ENCODE assay signal across 8 mouse cellular contexts in the genomic region with DNA sequence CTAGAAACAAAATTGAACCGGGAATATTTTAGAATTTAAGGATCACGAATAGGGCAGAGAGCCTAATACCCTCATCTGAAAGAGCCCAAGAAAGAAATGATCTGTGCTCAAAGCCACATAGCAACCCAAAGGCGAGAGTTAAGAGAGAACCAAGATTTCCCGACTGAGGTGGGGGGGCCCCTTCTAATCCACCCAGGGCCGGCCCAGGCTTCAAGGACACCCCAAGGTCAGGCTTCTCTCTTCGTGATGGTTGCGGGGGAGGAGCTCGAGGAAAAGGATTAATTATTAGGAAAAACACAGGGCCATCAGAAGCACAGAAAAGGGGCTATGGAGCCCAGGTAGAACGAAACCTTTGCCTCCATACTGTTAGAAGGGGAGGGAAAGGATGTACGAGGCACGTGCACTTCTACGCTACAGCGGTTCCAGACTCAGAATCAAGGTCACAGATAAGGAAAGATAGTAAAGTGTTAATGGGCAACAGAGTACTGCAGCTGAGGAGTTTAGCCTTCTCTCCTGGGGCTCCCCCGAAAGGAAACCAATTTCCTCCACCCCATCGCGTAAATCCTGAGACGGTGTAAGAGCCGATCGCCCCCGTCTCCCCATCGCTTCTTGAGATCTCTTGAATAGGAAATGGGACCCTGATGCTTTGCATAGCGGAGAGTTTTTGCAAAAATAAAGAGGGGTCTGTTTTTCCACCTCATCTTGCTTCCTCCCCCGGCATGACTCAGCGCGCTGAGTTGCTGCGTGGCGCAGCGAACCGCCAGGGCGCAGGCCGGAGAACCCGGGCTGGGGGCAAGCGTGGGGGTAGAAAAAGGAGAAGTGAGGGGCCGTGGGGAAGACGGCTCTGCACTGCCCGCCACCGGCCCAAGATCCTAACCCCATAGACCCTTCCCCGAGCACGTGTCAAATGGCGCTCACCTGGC. TPM values are rescaled to one million over a fixed set of nuclear protein-coding genes. Genes with fewer than 3 reads are reported as not detected.
DNase-seq lines count a peak whose midpoint lies in the region; ATAC-seq and TF ChIP-seq lines count a peak whose summit lies in the region.

No protein-coding gene starts in this region.

- H3K4me1 ChIP-seq in ES-Bruce4 (ENCODE audit: control insufficient read depth, insufficient read depth, low read length), result no peaks in the 10 kb centered on the region
- H3K4me1 ChIP-seq in embryonic facial prominence, embryonic 12.5 days, result peaks cover 30% of the 10 kb centered on the region
- H3K4me1 ChIP-seq in hindbrain, embryonic 11.5 days (replicated peaks; ENCODE audit: control insufficient read depth, insufficient read depth, low read length), result peaks cover 2% of the 10 kb centered on the region
- H3K4me1 ChIP-seq in limb, embryonic 14.5 days (ENCODE audit: control insufficient read depth, insufficient read depth, low read length), result peaks cover 23% of the 10 kb centered on the region
- peaks cover 43% of the 10 kb centered on the region for H3K4me1 ChIP-seq in neural tube, embryonic 15.5 days

- no peak for TF ChIP-seq POLR2A in ES-Bruce4 (IDR thresholded peaks at IDR 0.05; ENCODE audit: insufficient read depth, low read length)
- no peak for TF ChIP-seq POLR2A in limb, embryonic 14.5 days (IDR thresholded peaks at IDR 0.05; ENCODE audit: borderline replicate concordance, extremely low read depth, insufficient read depth, insufficient read length)

- peaks cover 28% of the 10 kb centered on the region for H3K36me3 ChIP-seq in ES-Bruce4 (ENCODE audit: control insufficient read depth, insufficient read depth, low read length, poor library complexity, severe bottlenecking)
- H3K36me3 ChIP-seq in embryonic facial prominence, embryonic 12.5 days, result peaks cover 30% of the 10 kb centered on the region
- 0 out of 2 replicates have a peak, but pooled peaks cover 3% of the 10 kb centered on the region for H3K36me3 ChIP-seq in hindbrain, embryonic 11.5 days (ENCODE audit: control insufficient read depth, insufficient read depth, low read length)
- H3K36me3 ChIP-seq in limb, embryonic 14.5 days (ENCODE audit: control insufficient read depth, insufficient read depth, low read length), result peaks cover 50% of the 10 kb centered on the region
- H3K36me3 ChIP-seq in neural tube, embryonic 15.5 days, result peaks cover 36% of the 10 kb centered on the region

- peak overlapping the region; percentile 23 for H3K27ac ChIP-seq in ES-Bruce4 (ENCODE audit: insufficient read depth, low read length)
- H3K27ac ChIP-seq in embryonic facial prominence, embryonic 12.5 days, result peak overlapping the region; percentile 95
- peak overlapping the region; percentile 88 for H3K27ac ChIP-seq in hindbrain, embryonic 11.5 days (ENCODE audit: low read depth, low read length)
- peak overlapping the region; percentile 87 for H3K27ac ChIP-seq in limb, embryonic 14.5 days (replicated peaks; ENCODE audit: low read depth, low read length)
- H3K27ac ChIP-seq in neural tube, embryonic 15.5 days (replicated peaks), result peak overlapping the region; percentile 95

- no peak for TF ChIP-seq EP300 in ES-Bruce4 (IDR thresholded peaks at IDR 0.05; ENCODE audit: insufficient read depth, low read depth, low read length)

- peak overlapping the region; percentile 89 for H3K4me3 ChIP-seq in ES-Bruce4 (ENCODE audit: low read depth, low read length)
- peak overlapping the region; percentile 85 for H3K4me3 ChIP-seq in embryonic facial prominence, embryonic 12.5 days
- peak overlapping the region; percentile 75 for H3K4me3 ChIP-seq in hindbrain, embryonic 11.5 days (ENCODE audit: low read depth, low read length)
- peak overlapping the region; percentile 90 for H3K4me3 ChIP-seq in limb, embryonic 14.5 days (replicated peaks; ENCODE audit: low read length)
- H3K4me3 ChIP-seq in neural tube, embryonic 15.5 days (replicated peaks), result peak overlapping the region; percentile 85

- H3K9me3 ChIP-seq in ES-Bruce4 (replicated peaks; ENCODE audit: control insufficient read depth, insufficient read depth, low read length, poor library complexity, severe bottlenecking), result no peaks in the 10 kb centered on the region
- no peaks in the 10 kb centered on the region for H3K9me3 ChIP-seq in embryonic facial prominence, embryonic 12.5 days
- no peaks in the 10 kb centered on the region for H3K9me3 ChIP-seq in hindbrain, embryonic 11.5 days (ENCODE audit: control insufficient read depth, low read length)
- no peaks in the 10 kb centered on the region for H3K9me3 ChIP-seq in limb, embryonic 14.5 days (ENCODE audit: control insufficient read depth, low read length)
- H3K9me3 ChIP-seq in neural tube, embryonic 15.5 days (replicated peaks), result no peaks in the 10 kb centered on the region

- H3K27me3 ChIP-seq in ES-Bruce4 (ENCODE audit: control insufficient read depth, insufficient read depth, low read length, poor library complexity, severe bottlenecking), result no peaks in the 10 kb centered on the region
- no peaks in the 10 kb centered on the region for H3K27me3 ChIP-seq in embryonic facial prominence, embryonic 12.5 days
- no peaks in the 10 kb centered on the region for H3K27me3 ChIP-seq in hindbrain, embryonic 11.5 days (ENCODE audit: control insufficient read depth, insufficient read depth, low read length)
- H3K27me3 ChIP-seq in limb, embryonic 14.5 days (ENCODE audit: control insufficient read depth, insufficient read depth, low read length), result no peaks in the 10 kb centered on the region
- H3K27me3 ChIP-seq in neural tube, embryonic 15.5 days (replicated peaks), result no peaks in the 10 kb centered on the region

- WGBS in embryonic facial prominence, embryonic 12.5 days, result under 1% methylated on average over 40 of the region's 40 CpGs
- WGBS in hindbrain, embryonic 11.5 days, result 1% methylated on average over 40 of the region's 40 CpGs
- WGBS in limb, embryonic 14.5 days, result under 1% methylated on average over 40 of the region's 40 CpGs
- under 1% methylated on average over 40 of the region's 40 CpGs for WGBS in neural tube, embryonic 15.5 days

- ATAC-seq in frontal cortex, adult (ENCODE audit: low TSS enrichment), result peak; percentile 0; the same call in 1 of the 2 replicates
- ATAC-seq in embryonic facial prominence, embryonic 12.5 days (ENCODE audit: insufficient number of reproducible peaks, insufficient read depth, low FRiP score, low TSS enrichment), result no peak
- ATAC-seq in hindbrain, embryonic 11.5 days (ENCODE audit: low FRiP score), result no peak
- ATAC-seq in limb, embryonic 14.5 days (ENCODE audit: low FRiP score, low read depth), result no peak; the same call in 1 of the 2 replicates
- ATAC-seq in neural tube, embryonic 15.5 days (ENCODE audit: low FRiP score), result no peak; the same call in 1 of the 2 replicates

- H3K4me2 ChIP-seq in embryonic facial prominence, embryonic 12.5 days (replicated peaks), result peak overlapping the region; percentile 84
- peak overlapping the region; percentile 89 for H3K4me2 ChIP-seq in hindbrain, embryonic 11.5 days (replicated peaks; ENCODE audit: low read depth, low read length)
- H3K4me2 ChIP-seq in limb, embryonic 14.5 days (replicated peaks; ENCODE audit: low read depth, low read length, severe bottlenecking), result peak overlapping the region; percentile 85
- H3K4me2 ChIP-seq in neural tube, embryonic 15.5 days, result peak overlapping the region; percentile 89

- peak overlapping the region; percentile 85 for H3K9ac ChIP-seq in ES-Bruce4 (ENCODE audit: low read depth, poor library complexity, severe bottlenecking)
- peak overlapping the region; percentile 88 for H3K9ac ChIP-seq in embryonic facial prominence, embryonic 12.5 days
- peak overlapping the region; percentile 88 for H3K9ac ChIP-seq in hindbrain, embryonic 11.5 days (ENCODE audit: low read depth, low read length)
- peak overlapping the region; percentile 74 for H3K9ac ChIP-seq in limb, embryonic 14.5 days (ENCODE audit: low read depth, low read length, severe bottlenecking)
- H3K9ac ChIP-seq in neural tube, embryonic 15.5 days (replicated peaks), result peak overlapping the region; percentile 81

- DNase-seq in frontal cortex, postnatal 10 days (ENCODE audit: low spot score in 2 of 2), result no peak
- DNase-seq in hindbrain, embryonic 11.5 days (ENCODE audit: low spot score), result no peak
- DNase-seq in limb, embryonic 14.5 days (ENCODE audit: low spot score), result no peak
- DNase-seq in layer of hippocampus, postnatal 36 days, result no peak

- no peak for TF ChIP-seq CTCF in ES-Bruce4 (IDR thresholded peaks at IDR 0.05; ENCODE audit: low read depth, low read length)

RNA-seq across cellular contexts. Expression of a gene that starts 0.9 kb away (rescaled TPM):
- 2.7 and 4.2 TPM in 2 replicates for polyA plus RNA-seq in ES-Bruce4 (2011; ENCODE audit: insufficient read depth, insufficient read length, low read depth, missing spikeins)
- polyA plus RNA-seq in embryonic facial prominence, embryonic 12.5 days (2016; fragmentation: Nextera tagmentation; extraction: Ambion mirVana), result 1.2 and 2.0 TPM in 2 replicates
- polyA plus RNA-seq in hindbrain, embryonic 11.5 days (2014; fragmentation: Nextera tagmentation; extraction: Ambion mirVana), result 14.6 and 16.3 TPM in 2 replicates
- polyA plus RNA-seq in limb, embryonic 14.5 days (2012; rRNA removed), result 1.6 and 2.0 TPM in 2 replicates
- 0.21 and 0.44 TPM in 2 replicates for polyA plus RNA-seq in limb, embryonic 14.5 days (2014; fragmentation: Nextera tagmentation; extraction: Ambion mirVana)
- polyA plus RNA-seq in neural tube, embryonic 15.5 days (2015; fragmentation: Nextera tagmentation; extraction: Ambion mirVana), result 48.2 and 54.4 TPM in 2 replicates
- 10 to 100 TPM; 75.1 to 83.3 TPM for total RNA-seq in layer of hippocampus, postnatal 36 days (2021)

RNA-seq across cellular contexts. Expression of a gene that starts 6.1 kb away (rescaled TPM):
- polyA plus RNA-seq in ES-Bruce4 (2011; ENCODE audit: insufficient read depth, insufficient read length, low read depth, missing spikeins), result 111 and 127 TPM in 2 replicates
- 362 and 385 TPM in 2 replicates for polyA plus RNA-seq in embryonic facial prominence, embryonic 12.5 days (2016; fragmentation: Nextera tagmentation; extraction: Ambion mirVana)
- 313 and 330 TPM in 2 replicates for polyA plus RNA-seq in hindbrain, embryonic 11.5 days (2014; fragmentation: Nextera tagmentation; extraction: Ambion mirVana)
- 238 and 252 TPM in 2 replicates for polyA plus RNA-seq in limb, embryonic 14.5 days (2012; rRNA removed)
- polyA plus RNA-seq in limb, embryonic 14.5 days (2014; fragmentation: Nextera tagmentation; extraction: Ambion mirVana), result 268 and 269 TPM in 2 replicates
- 154 and 188 TPM in 2 replicates for polyA plus RNA-seq in neural tube, embryonic 15.5 days (2015; fragmentation: Nextera tagmentation; extraction: Ambion mirVana)
- total RNA-seq in layer of hippocampus, postnatal 36 days (2021), result 10 to 100 TPM; 54.3 to 59.5 TPM

RNA-seq across cellular contexts. Expression of a gene that starts 17.1 kb away (rescaled TPM):
- 1.7 TPM in 2 replicates for polyA plus RNA-seq in ES-Bruce4 (2011; ENCODE audit: insufficient read depth, insufficient read length, low read depth, missing spikeins)
- 0.61 and 0.85 TPM in 2 replicates for polyA plus RNA-seq in embryonic facial prominence, embryonic 12.5 days (2016; fragmentation: Nextera tagmentation; extraction: Ambion mirVana)
- 0.25 and 0.79 TPM in 2 replicates for polyA plus RNA-seq in hindbrain, embryonic 11.5 days (2014; fragmentation: Nextera tagmentation; extraction: Ambion mirVana)
- 2.0 and 2.7 TPM in 2 replicates for polyA plus RNA-seq in limb, embryonic 14.5 days (2012; rRNA removed)
- 0.29 and 0.41 TPM in 2 replicates for polyA plus RNA-seq in limb, embryonic 14.5 days (2014; fragmentation: Nextera tagmentation; extraction: Ambion mirVana)
- polyA plus RNA-seq in neural tube, embryonic 15.5 days (2015; fragmentation: Nextera tagmentation; extraction: Ambion mirVana), result 0.34 and 0.35 TPM in 2 replicates
- 1 to 10 TPM in 1 of 2 experiments, under 1 TPM in 1; 0.75 to 1.1 TPM for total RNA-seq in layer of hippocampus, postnatal 36 days (2021)

RNA-seq across cellular contexts. Expression of a gene that starts 21.6 kb away (rescaled TPM):
- polyA plus RNA-seq in ES-Bruce4 (2011; ENCODE audit: insufficient read depth, insufficient read length, low read depth, missing spikeins), result 56.8 and 62.1 TPM in 2 replicates
- 118 and 119 TPM in 2 replicates for polyA plus RNA-seq in embryonic facial prominence, embryonic 12.5 days (2016; fragmentation: Nextera tagmentation; extraction: Ambion mirVana)
- polyA plus RNA-seq in hindbrain, embryonic 11.5 days (2014; fragmentation: Nextera tagmentation; extraction: Ambion mirVana), result 114 and 119 TPM in 2 replicates
- 144 and 202 TPM in 2 replicates for polyA plus RNA-seq in limb, embryonic 14.5 days (2012; rRNA removed)
- polyA plus RNA-seq in limb, embryonic 14.5 days (2014; fragmentation: Nextera tagmentation; extraction: Ambion mirVana), result 131 and 151 TPM in 2 replicates
- 187 and 207 TPM in 2 replicates for polyA plus RNA-seq in neural tube, embryonic 15.5 days (2015; fragmentation: Nextera tagmentation; extraction: Ambion mirVana)
- total RNA-seq in layer of hippocampus, postnatal 36 days (2021), result 100 to 1,000 TPM; 278 to 291 TPM

RNA-seq across cellular contexts. Expression of a gene that starts 32.3 kb away (rescaled TPM):
- 1.8 and 3.6 TPM in 2 replicates for polyA plus RNA-seq in ES-Bruce4 (2011; ENCODE audit: insufficient read depth, insufficient read length, low read depth, missing spikeins)
- polyA plus RNA-seq in embryonic facial prominence, embryonic 12.5 days (2016; fragmentation: Nextera tagmentation; extraction: Ambion mirVana), result 1.00 and 1.6 TPM in 2 replicates
- 0.97 and 1.4 TPM in 2 replicates for polyA plus RNA-seq in hindbrain, embryonic 11.5 days (2014; fragmentation: Nextera tagmentation; extraction: Ambion mirVana)
- polyA plus RNA-seq in limb, embryonic 14.5 days (2012; rRNA removed), result 13.6 and 15.0 TPM in 2 replicates
- 3.2 and 4.3 TPM in 2 replicates for polyA plus RNA-seq in limb, embryonic 14.5 days (2014; fragmentation: Nextera tagmentation; extraction: Ambion mirVana)
- 1.0 and 1.5 TPM in 2 replicates for polyA plus RNA-seq in neural tube, embryonic 15.5 days (2015; fragmentation: Nextera tagmentation; extraction: Ambion mirVana)
- total RNA-seq in layer of hippocampus, postnatal 36 days (2021), result 1 to 10 TPM; 2.5 to 5.1 TPM

Comparison
In these comparisons a context has a peak if more than half of its experiments do, and no peak if none do; other contexts are left out.
1. H3K27ac ChIP-seq: peak in every context shown above with its lines; median percentile 95 in embryonic facial prominence, embryonic 12.5 days; 95 in neural tube, embryonic 15.5 days; 88 in hindbrain, embryonic 11.5 days; 87 in limb, embryonic 14.5 days; 23 in ES-Bruce4.